ENCODE assay signal across 33 mouse cellular contexts in the genomic region with DNA sequence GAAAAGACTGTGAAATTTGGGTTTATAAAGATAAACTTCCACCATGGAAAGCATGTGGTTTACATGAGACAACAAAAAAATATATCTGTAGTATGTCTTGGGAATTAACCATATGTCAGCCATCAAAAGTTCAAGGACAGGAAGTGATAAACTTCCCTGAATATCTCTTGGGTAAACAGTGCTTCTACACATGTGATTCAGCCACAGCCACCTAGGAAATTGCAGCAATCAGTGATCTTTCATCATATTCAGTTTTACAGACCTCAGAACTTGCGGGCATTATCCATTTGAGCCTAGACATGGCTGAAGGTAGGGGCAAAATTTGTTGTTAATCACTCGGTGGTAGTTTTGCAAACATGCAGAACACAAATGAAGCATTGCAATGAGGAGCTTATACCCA. TPM values are rescaled to one million over a fixed set of nuclear protein-coding genes. Genes with fewer than 3 reads are reported as not detected.
A peak's percentile ranks its signal among the peaks of the same experiment; 100 is the strongest.
DNase-seq lines count a peak whose midpoint lies in the region; ATAC-seq and TF ChIP-seq lines count a peak whose summit lies in the region.
"Had no signal": no experiment of that assay in that cellular context is flagged by ENCODE, and none has a peak within 500 bp of the region (broad histone marks: within the 10 kb centered on the region; RNA-seq: fewer than 3 reads in every experiment).

No protein-coding gene starts in this region.

- H3K27me3 ChIP-seq in C2C12 (ENCODE audit: control insufficient read depth, insufficient read depth, insufficient read length) (no peaks in the 10 kb centered on the region), myocyte (ENCODE audit: control insufficient read depth, insufficient read depth, insufficient read length) (no peaks in the 10 kb centered on the region)
- H3K27me3 ChIP-seq: embryonic facial prominence, embryonic 13.5 days; forebrain, embryonic 12.5 days; forebrain, embryonic 15.5 days; heart, embryonic 12.5 days; heart, embryonic 15.5 days had no signal

- peak; percentile 96 for ATAC-seq in granulocyte monocyte progenitor cell, adult 5-6 weeks (replicated peaks; ENCODE audit: poor library complexity, severe bottlenecking)
- ATAC-seq: activated CD4-positive, CD25-positive, alpha-beta regulatory T cell, adult 4 months; forebrain, embryonic 15.5 days; hindbrain, postnatal 0 days; inflammation-experienced regulatory T-cells, adult 6 months had no signal

- H3ac ChIP-seq in C2C12 (ENCODE audit: control insufficient read depth, insufficient read length, low read depth) (no peak overlapping the region), myocyte (ENCODE audit: control insufficient read depth, insufficient read length) (no peak overlapping the region)

- no peaks in the 10 kb centered on the region for H3K79me2 ChIP-seq in C2C12 (ENCODE audit: control insufficient read depth, insufficient read depth)
- no peaks in the 10 kb centered on the region for H3K79me2 ChIP-seq in myocyte (ENCODE audit: control insufficient read depth, insufficient read depth)

- H3K4me2 ChIP-seq in myocyte (ENCODE audit: low read depth), result no peak overlapping the region
- H3K4me2 ChIP-seq: embryonic facial prominence, embryonic 13.5 days; forebrain, embryonic 12.5 days; forebrain, embryonic 15.5 days; heart, embryonic 12.5 days; heart, embryonic 15.5 days; hindbrain, embryonic 14.5 days had no signal

- TF ChIP-seq CTCF in C2C12 (IDR thresholded peaks at IDR 0.05; ENCODE audit: control insufficient read depth, insufficient read depth, insufficient read length), result no peak

- DNase-seq in heart, adult 11 months, result peak; percentile 14
- no peak for DNase-seq in heart, postnatal 25 days (ENCODE audit: low spot score)
- no peak for DNase-seq in kidney, adult 8-10 months
- no peak for DNase-seq in gastrocnemius, postnatal 14 days
- no peak for DNase-seq in c-Kit-positive CD71-positive TER-119-positive erythroid progenitor cells, embryonic 14.5 days (ENCODE audit: low spot score)
- DNase-seq: adrenal gland, adult 8-10 months; adrenal gland, postnatal 25 days; cerebellum, adult 11 months; cerebellum, adult 8-10 months; cerebellum, postnatal 14 days; embryo, embryonic 11 days; gastrocnemius, postnatal 36 days; heart, adult 18-20 months; heart, postnatal 10 days; heart, postnatal 4 days; kidney, adult 11 months had no signal

- H3K36me3 ChIP-seq in C2C12 (ENCODE audit: control insufficient read depth, insufficient read depth) (no peaks in the 10 kb centered on the region), myocyte (ENCODE audit: control insufficient read depth, insufficient read depth) (no peaks in the 10 kb centered on the region)
- H3K36me3 ChIP-seq: embryonic facial prominence, embryonic 10.5 days; embryonic facial prominence, embryonic 13.5 days; forebrain, embryonic 12.5 days; forebrain, embryonic 15.5 days; heart, embryonic 12.5 days; heart, embryonic 15.5 days had no signal

- TF ChIP-seq POLR2A in myocyte (IDR thresholded peaks at IDR 0.05; ENCODE audit: insufficient read length, low read depth), result no peak

- H3K4me3 ChIP-seq in C2C12 (ENCODE audit: insufficient read depth, poor library complexity, severe bottlenecking) (no peak overlapping the region), myocyte (no peak overlapping the region)
- H3K4me3 ChIP-seq: embryonic facial prominence, embryonic 10.5 days; embryonic facial prominence, embryonic 13.5 days; erythroblast, embryonic 14.5 days; forebrain, embryonic 12.5 days; forebrain, embryonic 15.5 days; heart, embryonic 12.5 days; heart, embryonic 15.5 days had no signal

- no peaks in the 10 kb centered on the region for H3K79me3 ChIP-seq in C2C12 (ENCODE audit: low read depth)

- intact Hi-C loops in heart, postnatal 25 days (cut with DNase I), result no loop called here
- intact Hi-C loops in gastrocnemius, postnatal 14 days (cut with DNase I; ENCODE audit: low total_unique reads), result no loop called here

TF ChIP-seq in C2C12, 6 proteins besides CTCF, POLR2A, EP300 and RAD21:
- no peak for TF ChIP-seq MYOD1 (IDR thresholded peaks at IDR 0.05; ENCODE audit: control insufficient read depth, insufficient read length, low read depth)
- TF ChIP-seq CEBPB (IDR thresholded peaks at IDR 0.05; ENCODE audit: low read depth), result peak; percentile 36
TF ChIP-seq in C2C12: peak in this region for 1.

TF ChIP-seq in myocyte, 11 proteins besides CTCF, POLR2A, EP300 and RAD21:
- TF ChIP-seq CEBPB (IDR thresholded peaks at IDR 0.05; ENCODE audit: insufficient read depth, poor library complexity, severe bottlenecking), result peak; percentile 36; the same call in 1 of the 2 replicates
- TF ChIP-seq USF1 (IDR thresholded peaks at IDR 0.05; ENCODE audit: low read depth), result no peak
- TF ChIP-seq MYOG (IDR thresholded peaks at IDR 0.05; ENCODE audit: control insufficient read depth in 1 of 3, insufficient read depth in 1 of 3, insufficient read length in 2 of 3, low read depth in 2 of 3), result no peak
- TF ChIP-seq SRF (IDR thresholded peaks at IDR 0.05; ENCODE audit: control insufficient read depth, insufficient read length, low read depth), result no peak

RNA-seq across cellular contexts. Expression of a gene that starts 16.7 kb away (rescaled TPM):
- total RNA-seq in heart, postnatal 25 days (2021), result not detected
- polyA plus RNA-seq in C2C12 (2012; fragmentation: generic; extraction: Trizol) (not detected), myocyte (2012; fragmentation: generic; extraction: Trizol) (0.10 TPM)
- 0.54 TPM in 1 of 2 replicates, not detected in the other for total RNA-seq in granulocyte monocyte progenitor cell, adult 5-6 weeks (2014; fragmentation: Nextera tagmentation)
- total RNA-seq in granulocyte monocyte progenitor cell, adult 5-6 weeks (2017), result not detected in 2 replicates
- not detected for total RNA-seq in gastrocnemius, postnatal 14 days (2021)
- total RNA-seq: adrenal gland, adult 8-10 months; adrenal gland, postnatal 25 days; ES-E14; gastrocnemius, adult 8-10 months; gastrocnemius, postnatal 36 days; heart, adult 18-20 months; heart, postnatal 10 days; heart, postnatal 4 days; hindbrain, postnatal 0 days had no signal
- polyA plus RNA-seq: embryonic facial prominence, embryonic 10.5 days; embryonic facial prominence, embryonic 13.5 days; erythroblast, embryonic 14.5 days; forebrain, embryonic 12.5 days; forebrain, embryonic 15.5 days; heart, embryonic 12.5 days; heart, embryonic 15.5 days; hindbrain, embryonic 11.5 days; hindbrain, embryonic 14.5 days; hindbrain, postnatal 0 days had no signal

RNA-seq across cellular contexts. Expression of a gene that starts 19.4 kb away (rescaled TPM):
- total RNA-seq in heart, postnatal 25 days (2021), result not detected
- not detected for polyA plus RNA-seq in C2C12 (2012; fragmentation: generic; extraction: Trizol)
- not detected in 2 replicates for total RNA-seq in granulocyte monocyte progenitor cell, adult 5-6 weeks (2014; fragmentation: Nextera tagmentation)
- not detected in 2 replicates for total RNA-seq in granulocyte monocyte progenitor cell, adult 5-6 weeks (2017)
- not detected for polyA plus RNA-seq in myocyte (2012; fragmentation: generic; extraction: Trizol)
- not detected for total RNA-seq in gastrocnemius, postnatal 14 days (2021)
- total RNA-seq: adrenal gland, adult 8-10 months; adrenal gland, postnatal 25 days; ES-E14; gastrocnemius, adult 8-10 months; gastrocnemius, postnatal 36 days; heart, adult 18-20 months; heart, postnatal 10 days; heart, postnatal 4 days; hindbrain, postnatal 0 days had no signal
- polyA plus RNA-seq: activated CD4-positive, CD25-positive, alpha-beta regulatory T cell, adult 4 months; embryonic facial prominence, embryonic 10.5 days; embryonic facial prominence, embryonic 13.5 days; erythroblast, embryonic 14.5 days; forebrain, embryonic 12.5 days; forebrain, embryonic 15.5 days; hindbrain, embryonic 11.5 days; hindbrain, embryonic 14.5 days; hindbrain, postnatal 0 days had no signal

RNA-seq across cellular contexts. Expression of a gene that starts 54.1 kb away (rescaled TPM):
- total RNA-seq in heart, postnatal 25 days (2021), result not detected
- not detected for polyA plus RNA-seq in C2C12 (2012; fragmentation: generic; extraction: Trizol)
- total RNA-seq in granulocyte monocyte progenitor cell, adult 5-6 weeks (2014; fragmentation: Nextera tagmentation), result not detected in 2 replicates
- not detected in 2 replicates for total RNA-seq in granulocyte monocyte progenitor cell, adult 5-6 weeks (2017)
- polyA plus RNA-seq in myocyte (2012; fragmentation: generic; extraction: Trizol), result not detected
- total RNA-seq in gastrocnemius, postnatal 14 days (2021), result not detected
- total RNA-seq: adrenal gland, adult 8-10 months; adrenal gland, postnatal 25 days; ES-E14; gastrocnemius, adult 8-10 months; gastrocnemius, postnatal 36 days; heart, adult 18-20 months; heart, postnatal 10 days; heart, postnatal 4 days; hindbrain, postnatal 0 days had no signal
- polyA plus RNA-seq: embryonic facial prominence, embryonic 10.5 days; embryonic facial prominence, embryonic 13.5 days; erythroblast, embryonic 14.5 days; forebrain, embryonic 12.5 days; forebrain, embryonic 15.5 days; hindbrain, embryonic 11.5 days; hindbrain, embryonic 14.5 days; hindbrain, postnatal 0 days; inflammation-experienced regulatory T-cells, adult 6 months had no signal
